Mouse (Mus musculus): Measurements from ENCODE around the gene Shroom3. TPM values are rescaled to one million over a fixed set of nuclear protein-coding genes. Genes with fewer than 3 reads are reported as not detected.

Gene Shroom3
- polyA plus RNA-seq, 1 experiment, result not detected

GRCm38 (mm10) chr5:92858104-92858503 is 174.9 kb downstream of the Shroom3 start:
- Histone ChIP-seq H3K4me1 (ENCODE audit: control insufficient read depth, insufficient read depth, low read length) (no peaks in the 10 kb centered on the region), H3K4me3 (ENCODE audit: insufficient read depth, low read length) (no peak overlapping the region), H3K27ac (ENCODE audit: insufficient read depth, low read depth, low read length) (no peak overlapping the region)
- TF ChIP-seq CTCF (IDR thresholded peaks at IDR 0.05; ENCODE audit: low read depth, low read length) (no peak), POLR2A (IDR thresholded peaks at IDR 0.05; ENCODE audit: borderline replicate concordance, low read depth, low read length) (no peak)

DNA sequence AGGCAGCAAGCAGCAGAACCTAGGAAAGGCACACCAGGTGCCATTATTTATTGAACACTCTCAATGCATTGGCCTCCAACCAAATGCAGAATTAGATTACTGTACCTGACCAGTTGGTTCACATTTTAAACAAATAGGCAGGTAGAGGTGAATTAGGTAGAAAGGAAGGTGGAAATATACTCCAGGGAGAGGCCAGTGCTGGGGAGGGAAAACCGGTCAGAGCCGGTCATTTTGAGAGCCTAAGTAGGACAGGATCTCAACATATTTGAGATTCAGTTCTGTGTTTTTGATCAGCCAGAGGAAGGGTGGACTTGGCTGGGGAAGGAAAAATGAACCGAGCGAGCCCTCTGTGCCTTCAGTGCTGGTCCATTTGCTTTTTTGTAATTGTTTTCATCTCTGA is 175.3 kb downstream of the Shroom3 start:
- H3K4me3 ChIP-seq (ENCODE audit: insufficient read depth, low read length), result no peak overlapping the region
- H3K27ac ChIP-seq (ENCODE audit: insufficient read depth, low read depth, low read length), result no peak overlapping the region
- no peaks in the 10 kb centered on the region for H3K4me1 ChIP-seq (ENCODE audit: control insufficient read depth, insufficient read depth, low read length)
- TF ChIP-seq POLR2A (IDR thresholded peaks at IDR 0.05; ENCODE audit: borderline replicate concordance, low read depth, low read length), result no peak
- TF ChIP-seq CTCF (IDR thresholded peaks at IDR 0.05; ENCODE audit: low read depth, low read length), result no peak

- Histone ChIP-seq H3K27ac (ENCODE audit: insufficient read depth, low read depth, low read length) (no peak overlapping the region), H3K4me1 (ENCODE audit: control insufficient read depth, insufficient read depth, low read length) (no peaks in the 10 kb centered on the region), H3K4me3 (ENCODE audit: insufficient read depth, low read length) (no peak overlapping the region)
- no peak for TF ChIP-seq CTCF (IDR thresholded peaks at IDR 0.05; ENCODE audit: low read depth, low read length)
- TF ChIP-seq POLR2A (IDR thresholded peaks at IDR 0.05; ENCODE audit: borderline replicate concordance, low read depth, low read length), result no peak
Measured at GRCm38 (mm10) chr5:92861416-92862112, 178.3 kb downstream of the Shroom3 start.

GRCm38 (mm10) chr5:92865090-92865489 is 181.9 kb downstream of the Shroom3 start:
- H3K27ac ChIP-seq (ENCODE audit: insufficient read depth, low read depth, low read length), result no peak overlapping the region
- TF ChIP-seq POLR2A (IDR thresholded peaks at IDR 0.05; ENCODE audit: borderline replicate concordance, low read depth, low read length) (no peak), CTCF (IDR thresholded peaks at IDR 0.05; ENCODE audit: low read depth, low read length) (no peak)
- H3K4me1 ChIP-seq (ENCODE audit: control insufficient read depth, insufficient read depth, low read length), result no peaks in the 10 kb centered on the region
- no peak overlapping the region for H3K4me3 ChIP-seq (ENCODE audit: insufficient read depth, low read length)

DNA sequence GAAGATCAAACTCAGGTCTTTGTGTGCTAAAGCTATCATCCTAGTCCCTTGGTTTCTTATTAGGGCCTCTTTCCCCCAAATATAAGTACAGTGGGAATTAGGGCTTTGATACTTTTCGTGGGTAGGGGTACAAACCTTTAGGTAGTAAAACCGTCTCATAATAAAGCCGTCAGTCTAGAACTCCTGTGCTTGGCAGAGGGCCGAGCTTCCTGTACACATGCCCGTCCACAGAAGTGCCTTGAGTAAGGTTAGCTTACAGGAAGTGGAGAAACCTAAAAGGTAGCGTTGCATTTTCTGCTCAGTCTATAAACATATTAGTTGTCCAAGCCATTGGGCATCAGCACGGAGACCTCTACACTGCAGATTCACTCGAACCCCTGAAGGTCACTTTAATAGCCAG is 183.3 kb downstream of the Shroom3 start:
- Histone ChIP-seq H3K4me3 (ENCODE audit: insufficient read depth, low read length) (no peak overlapping the region), H3K27ac (ENCODE audit: insufficient read depth, low read depth, low read length) (no peak overlapping the region), H3K4me1 (ENCODE audit: control insufficient read depth, insufficient read depth, low read length) (no peaks in the 10 kb centered on the region)
- TF ChIP-seq POLR2A (IDR thresholded peaks at IDR 0.05; ENCODE audit: borderline replicate concordance, low read depth, low read length) (no peak), CTCF (IDR thresholded peaks at IDR 0.05; ENCODE audit: low read depth, low read length) (no peak)

- TF ChIP-seq POLR2A (IDR thresholded peaks at IDR 0.05; ENCODE audit: borderline replicate concordance, low read depth, low read length) (no peak), CTCF (IDR thresholded peaks at IDR 0.05; ENCODE audit: low read depth, low read length) (no peak)
- H3K27ac ChIP-seq (ENCODE audit: insufficient read depth, low read depth, low read length), result no peak overlapping the region
- H3K4me1 ChIP-seq (ENCODE audit: control insufficient read depth, insufficient read depth, low read length), result no peaks in the 10 kb centered on the region
- H3K4me3 ChIP-seq (ENCODE audit: insufficient read depth, low read length), result no peak overlapping the region
Measured at GRCm38 (mm10) chr5:92867253-92867652, 184.0 kb downstream of the Shroom3 start.

- Histone ChIP-seq H3K4me3 (ENCODE audit: insufficient read depth, low read length) (no peak overlapping the region), H3K4me1 (ENCODE audit: control insufficient read depth, insufficient read depth, low read length) (no peaks in the 10 kb centered on the region), H3K27ac (ENCODE audit: insufficient read depth, low read depth, low read length) (no peak overlapping the region)
- TF ChIP-seq POLR2A (IDR thresholded peaks at IDR 0.05; ENCODE audit: borderline replicate concordance, low read depth, low read length) (no peak), CTCF (IDR thresholded peaks at IDR 0.05; ENCODE audit: low read depth, low read length) (no peak)
Measured at GRCm38 (mm10) chr5:92868231-92868630, 185.0 kb downstream of the Shroom3 start.

DNA sequence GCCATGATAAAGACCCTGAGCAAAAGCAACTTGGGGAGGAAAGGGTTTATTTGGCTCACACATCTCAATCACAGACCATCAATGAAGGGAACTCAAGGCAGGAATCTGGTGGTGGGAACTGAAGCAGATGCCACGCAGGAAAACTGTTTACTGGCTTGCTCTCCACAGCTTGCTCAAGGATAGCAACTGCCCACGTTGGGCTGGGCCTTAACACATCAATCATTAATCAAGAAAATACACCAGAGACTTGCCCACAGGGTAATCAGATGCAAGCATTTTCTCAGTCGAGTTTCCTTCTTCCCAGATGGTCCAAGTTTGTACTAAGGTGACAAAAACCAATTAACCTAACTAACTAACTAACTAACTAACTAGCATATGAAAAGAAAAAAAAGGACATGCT is 187.8 kb downstream of the Shroom3 start:
- TF ChIP-seq POLR2A (IDR thresholded peaks at IDR 0.05; ENCODE audit: borderline replicate concordance, low read depth, low read length) (no peak), CTCF (IDR thresholded peaks at IDR 0.05; ENCODE audit: low read depth, low read length) (no peak)
- Histone ChIP-seq H3K4me1 (ENCODE audit: control insufficient read depth, insufficient read depth, low read length) (no peaks in the 10 kb centered on the region), H3K27ac (ENCODE audit: insufficient read depth, low read depth, low read length) (no peak overlapping the region), H3K4me3 (ENCODE audit: insufficient read depth, low read length) (no peak overlapping the region)

- Histone ChIP-seq H3K27ac (ENCODE audit: insufficient read depth, low read depth, low read length) (no peak overlapping the region), H3K4me3 (ENCODE audit: insufficient read depth, low read length) (no peak overlapping the region), H3K4me1 (ENCODE audit: control insufficient read depth, insufficient read depth, low read length) (no peaks in the 10 kb centered on the region)
- TF ChIP-seq CTCF (IDR thresholded peaks at IDR 0.05; ENCODE audit: low read depth, low read length), result no peak
- no peak for TF ChIP-seq POLR2A (IDR thresholded peaks at IDR 0.05; ENCODE audit: borderline replicate concordance, low read depth, low read length)
Measured at GRCm38 (mm10) chr5:92872182-92872581, 188.9 kb downstream of the Shroom3 start.

GRCm38 (mm10) chr5:92872991-92873390 is 189.8 kb downstream of the Shroom3 start:
- no peak overlapping the region for H3K4me3 ChIP-seq (ENCODE audit: insufficient read depth, low read length)
- H3K27ac ChIP-seq (ENCODE audit: insufficient read depth, low read depth, low read length), result no peak overlapping the region
- H3K4me1 ChIP-seq (ENCODE audit: control insufficient read depth, insufficient read depth, low read length), result no peaks in the 10 kb centered on the region
- TF ChIP-seq CTCF (IDR thresholded peaks at IDR 0.05; ENCODE audit: low read depth, low read length) (no peak), POLR2A (IDR thresholded peaks at IDR 0.05; ENCODE audit: borderline replicate concordance, low read depth, low read length) (no peak)

Measured in bone marrow macrophage, adult 2 months (primary cell).